Mouse (Mus musculus) stomach, postnatal 0 days (tissue): Measurements from ENCODE around the gene Poc1a.

Source experiments
- CTCF ChIP-seq: IDR thresholded peaks from 2 replicates; pipeline ENCODE4 v1.5.1; 2016; ENCODE audit warnings: antibody characterized with exemption, low read depth, mild to moderate bottlenecking, moderate library complexity
- EP300 ChIP-seq: optimal IDR thresholded peaks from 2 replicates; pipeline ENCODE3; 2016; ENCODE audit warnings: antibody characterized with exemption

DNA sequence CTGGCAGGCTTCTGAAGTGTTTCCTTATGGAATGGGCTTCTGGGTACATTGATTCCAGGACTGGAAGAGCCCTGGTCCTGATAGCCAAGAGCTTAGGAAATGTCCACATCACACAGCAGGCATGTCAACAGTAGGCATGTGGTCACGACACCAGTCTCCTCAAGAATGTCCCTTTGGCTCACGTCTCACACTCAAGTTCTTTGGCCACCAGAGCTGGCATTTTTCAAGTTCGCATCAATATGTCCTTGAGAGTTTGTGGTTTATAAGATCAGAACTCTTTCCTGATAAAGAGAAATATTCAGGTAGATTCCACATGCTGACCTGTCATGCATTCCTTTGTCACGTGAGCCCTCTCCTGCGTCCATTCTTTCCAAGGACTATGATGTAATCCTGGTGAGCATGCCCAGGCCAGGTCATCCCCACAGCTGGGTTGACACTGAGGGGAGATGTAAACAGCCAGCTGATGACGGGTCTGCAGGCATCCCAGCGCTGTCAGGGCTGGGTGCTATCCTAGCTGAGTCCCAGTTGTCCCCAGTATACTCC, 47.3 kb downstream of the Poc1a start:
- no peak for TF ChIP-seq CTCF
- TF ChIP-seq EP300 = no peak
